Mouse (Mus musculus) G1E (cell line): Measurements from ENCODE around the gene Dnajc1.

Experiments
- CTCF ChIP-seq: IDR thresholded peaks from 2 replicates; pipeline ENCODE4 v1.5.1; 2012; ENCODE audit warnings: low read depth, low read length, inconsistent platforms, mixed read lengths
- GATA1 ChIP-seq: IDR thresholded peaks from 2 replicates; pipeline ENCODE4 v1.6.1; 2012; ENCODE audit warnings: borderline replicate concordance, low read length, inconsistent platforms, mixed read lengths
- POLR2AphosphoS5 ChIP-seq: IDR thresholded peaks from 2 replicates; pipeline ENCODE4 v1.6.1; 2012; ENCODE audit warnings: low read depth, low read length, inconsistent platforms; ENCODE audit not compliant: insufficient replicate concordance
- TAL1 ChIP-seq: conservative IDR thresholded peaks from 2 replicates; pipeline ENCODE4 v1.6.1; 2012; ENCODE audit warnings: low read depth, low read length, inconsistent platforms, mixed read lengths

DNA sequence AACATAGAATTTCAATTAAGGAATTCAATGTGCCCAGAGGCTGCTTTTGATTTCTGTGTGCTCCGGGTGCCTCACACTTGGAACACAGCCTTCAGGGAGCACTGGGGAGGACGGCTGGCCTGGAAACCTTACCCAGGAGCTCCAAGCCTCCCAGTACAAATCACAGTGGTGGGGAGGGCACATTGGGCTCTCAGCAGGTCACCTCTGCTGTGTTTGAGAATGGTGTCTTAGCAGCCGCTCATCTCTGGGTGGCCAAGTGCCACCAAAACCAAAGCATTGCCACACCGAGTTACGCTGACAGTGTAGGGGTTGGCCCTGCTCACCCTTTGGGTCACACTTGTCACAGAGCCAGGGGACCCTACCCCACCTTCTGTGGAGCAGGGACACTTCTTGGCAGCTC is 174.1 kb downstream of the Dnajc1 start:
- TF ChIP-seq CTCF = no peak
- no peak for TF ChIP-seq GATA1
- TF ChIP-seq TAL1 = no peak
- no peak for TF ChIP-seq POLR2AphosphoS5
